In genomic region chr6:99337575-99337974, GRCm38 (mm10) we compare ENCODE assay signal across 12 mouse cellular contexts.
DNase-seq lines count a peak whose midpoint lies in the region; ATAC-seq and TF ChIP-seq lines count a peak whose summit lies in the region.
"Had no signal": no experiment of that assay in that cellular context is flagged by ENCODE, and none has a peak within 500 bp of the region (broad histone marks: within the 10 kb centered on the region; RNA-seq: fewer than 3 reads in every experiment).

No protein-coding gene starts in this region.

- 29% methylated on average over 6 of the region's 6 CpGs for WGBS in lung, embryonic 15.5 days
- 18% methylated on average over 6 of the region's 6 CpGs for WGBS in intestine, embryonic 15.5 days
- WGBS in small intestine, adult 2 months = 11% methylated on average over 6 of the region's 6 CpGs

- H3K9me3 ChIP-seq in lung, embryonic 15.5 days = no peaks in the 10 kb centered on the region
- H3K9me3 ChIP-seq in intestine, embryonic 15.5 days = no peaks in the 10 kb centered on the region
- H3K9me3 ChIP-seq: forebrain, embryonic 12.5 days; hindbrain, embryonic 12.5 days had no signal

- H3K4me1 ChIP-seq in lung, embryonic 15.5 days = peaks cover 12% of the 10 kb centered on the region
- H3K4me1 ChIP-seq in intestine, embryonic 15.5 days (replicated peaks) = peaks cover 21% of the 10 kb centered on the region
- H3K4me1 ChIP-seq in small intestine, adult 2 months (ENCODE audit: control insufficient read depth, insufficient read depth, insufficient read length, low read length) = peaks cover 13% of the 10 kb centered on the region; the same call in 1 of the 2 replicates

- ATAC-seq in lung, embryonic 15.5 days (ENCODE audit: borderline replicate concordance, extremely low read depth, low FRiP score, low TSS enrichment) = no peak
- ATAC-seq in intestine, embryonic 15.5 days = 0 out of 2 replicates have a peak, but pooled peaks have one; percentile 31

- no peak for TF ChIP-seq CTCF in small intestine, adult 2 months (IDR thresholded peaks at IDR 0.05; ENCODE audit: extremely low read depth, insufficient read length, insufficient replicate concordance, low read depth, low read length)

- peak overlapping the region; percentile 6; the same call in 1 of the 2 replicates for H3K27ac ChIP-seq in lung, embryonic 15.5 days
- H3K27ac ChIP-seq in intestine, embryonic 15.5 days = 0 out of 2 replicates have a peak overlapping the region, but pooled peaks have one; percentile 36
- peak overlapping the region; percentile 24 for H3K27ac ChIP-seq in small intestine, adult 2 months (ENCODE audit: insufficient read depth, low read depth, low read length)
- H3K27ac ChIP-seq: forebrain, embryonic 12.5 days; hindbrain, embryonic 12.5 days had no signal

- peak; percentile 15 for DNase-seq in gastrocnemius, adult 18-20 months (ENCODE audit: low spot score)
- DNase-seq in gastrocnemius, postnatal 10 days = no peak
- DNase-seq in lung, postnatal 10 days = no peak
- no peak for DNase-seq in embryo, embryonic 11 days
- DNase-seq in cerebellum, adult 11-12 months = no peak
- DNase-seq: cerebellum, adult 18-20 months; left cerebral cortex, postnatal 4 days had no signal

- no peak overlapping the region for H3K9ac ChIP-seq in lung, embryonic 15.5 days
- H3K9ac ChIP-seq in intestine, embryonic 15.5 days = no peak overlapping the region
- H3K9ac ChIP-seq: forebrain, embryonic 12.5 days; hindbrain, embryonic 12.5 days had no signal

- H3K27me3 ChIP-seq in lung, embryonic 15.5 days = no peaks in the 10 kb centered on the region
- H3K27me3 ChIP-seq in intestine, embryonic 15.5 days (replicated peaks) = no peaks in the 10 kb centered on the region
- no peaks in the 10 kb centered on the region for H3K27me3 ChIP-seq in small intestine, adult 2 months (ENCODE audit: control insufficient read depth, insufficient read depth, low read length)
- H3K27me3 ChIP-seq: forebrain, embryonic 12.5 days; hindbrain, embryonic 12.5 days had no signal

- H3K36me3 ChIP-seq in lung, embryonic 15.5 days = no peaks in the 10 kb centered on the region
- no peaks in the 10 kb centered on the region for H3K36me3 ChIP-seq in intestine, embryonic 15.5 days
- no peaks in the 10 kb centered on the region for H3K36me3 ChIP-seq in small intestine, adult 2 months (ENCODE audit: control insufficient read depth, insufficient read depth, low read length)
- H3K36me3 ChIP-seq: forebrain, embryonic 12.5 days; hindbrain, embryonic 12.5 days had no signal

- no peak overlapping the region for H3K4me2 ChIP-seq in lung, embryonic 15.5 days
- H3K4me2 ChIP-seq in intestine, embryonic 15.5 days (replicated peaks) = peak overlapping the region; percentile 26; the same call in 1 of the 2 replicates
- H3K4me2 ChIP-seq: forebrain, embryonic 12.5 days; hindbrain, embryonic 12.5 days had no signal

- no peak for TF ChIP-seq POLR2A in small intestine, adult 2 months (IDR thresholded peaks at IDR 0.05; ENCODE audit: low read depth, low read length)

- H3K4me3 ChIP-seq in lung, embryonic 15.5 days = no peak overlapping the region
- no peak overlapping the region for H3K4me3 ChIP-seq in intestine, embryonic 15.5 days (replicated peaks)
- H3K4me3 ChIP-seq in small intestine, adult 2 months (ENCODE audit: low read depth, low read length) = no peak overlapping the region
- H3K4me3 ChIP-seq: forebrain, embryonic 12.5 days; hindbrain, embryonic 12.5 days had no signal
